Mouse (Mus musculus): ENCODE measurements around the gene Cacna1f.

- TF ChIP-seq CTCF (IDR thresholded peaks at IDR 0.05; ENCODE audit: control insufficient read depth, insufficient read depth, insufficient replicate concordance, low read depth, low read length): no peak
- TF ChIP-seq POLR2A (IDR thresholded peaks at IDR 0.05; ENCODE audit: control insufficient read depth, low read depth, low read length): no peak
These were observed 66.8 kb downstream of the Cacna1f start for GRCm38 (mm10) chrX:7673578-7674281.
